Mouse (Mus musculus) thymus, adult 18-20 months (tissue): Measurements from ENCODE around the gene Whrn.
A peak's percentile ranks its signal among the peaks of the same experiment; 100 is the strongest.

ENCODE experiments used
- DNase-seq, 2 experiments: peaks; one replicate each; pipeline ENCODE4 v3.0.0; 2022; ENCODE audit warnings: mixed read lengths in 2 of 2

Gene Whrn

DNA sequence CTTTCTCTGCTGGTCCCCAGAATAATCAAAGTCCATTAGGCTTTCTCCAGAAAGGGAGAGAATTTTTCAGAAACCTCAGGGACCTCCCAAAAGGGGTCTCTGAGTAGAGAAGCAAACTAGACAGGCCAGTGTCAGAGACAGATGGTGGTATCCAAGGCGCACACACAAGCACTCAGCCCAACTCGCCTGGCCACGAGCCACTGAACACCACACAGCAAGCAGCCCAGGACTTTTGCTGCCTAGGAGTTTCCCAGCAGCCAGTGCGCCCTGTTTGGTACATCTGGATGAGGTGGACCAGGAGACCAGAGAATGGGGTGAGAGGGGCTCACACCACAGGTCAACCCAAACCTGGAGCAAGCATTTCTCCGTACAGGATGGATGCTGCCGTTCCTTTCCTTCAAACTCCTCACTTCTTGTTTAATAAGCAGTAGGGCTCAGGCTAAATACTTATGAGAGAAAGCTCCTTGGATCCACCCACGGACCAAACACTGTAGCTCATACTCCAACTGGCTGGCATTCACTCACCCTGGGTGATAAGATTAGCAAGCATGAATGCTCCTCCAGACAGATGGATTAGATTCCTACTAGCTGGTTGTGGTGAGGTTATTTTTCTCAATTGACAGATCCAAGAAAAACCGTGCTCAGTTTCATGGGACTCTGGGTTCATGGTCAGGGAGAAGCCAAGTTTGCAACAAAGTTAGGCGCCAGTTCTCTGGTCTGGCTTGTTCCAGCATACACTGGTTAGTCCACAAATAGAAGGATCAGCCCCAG, 2.3 kb downstream of the Whrn start:
- no peak for DNase-seq

DNA sequence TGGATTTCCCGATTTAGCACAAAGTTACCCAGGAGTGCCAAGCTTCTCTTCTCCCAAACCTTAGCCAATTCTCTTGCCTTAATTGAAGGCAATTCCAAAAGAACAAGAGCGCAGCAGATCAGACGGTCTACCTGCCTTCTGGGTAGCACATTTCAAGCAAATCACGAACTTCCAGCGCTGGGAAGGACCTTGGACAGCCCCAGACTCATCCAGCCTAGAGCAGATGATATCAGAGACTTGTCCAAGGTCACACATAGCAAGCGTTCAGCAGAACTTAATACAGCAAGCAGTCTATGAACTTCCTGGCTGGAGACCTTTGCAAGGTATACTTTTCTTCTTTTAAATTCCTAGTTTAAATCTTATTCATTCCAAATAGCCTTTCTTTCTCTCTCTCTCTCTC, 4.3 kb downstream of the Whrn start:
- no peak for DNase-seq

DNA sequence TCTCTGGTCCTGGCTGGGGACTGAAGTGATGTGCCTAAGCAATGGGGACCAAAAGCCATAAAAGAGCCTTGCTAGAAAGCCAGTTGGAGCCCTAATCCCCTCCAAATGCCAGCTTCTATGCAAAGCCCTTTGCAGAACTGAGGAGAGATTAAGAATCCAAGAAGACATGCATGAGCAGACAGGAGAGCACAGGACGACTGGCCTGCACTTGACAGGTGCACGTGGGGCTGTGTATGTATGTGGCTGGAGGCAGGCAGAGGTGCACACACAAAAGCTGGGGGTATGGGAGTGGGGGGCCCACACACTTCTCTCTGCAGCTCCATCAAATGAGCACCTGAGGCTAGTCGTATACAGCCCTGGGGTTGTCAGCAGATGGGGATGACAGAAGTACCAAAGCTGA, 5.6 kb downstream of the Whrn start:
- DNase-seq: peak in 1 of 2 experiments; percentile 41

DNA sequence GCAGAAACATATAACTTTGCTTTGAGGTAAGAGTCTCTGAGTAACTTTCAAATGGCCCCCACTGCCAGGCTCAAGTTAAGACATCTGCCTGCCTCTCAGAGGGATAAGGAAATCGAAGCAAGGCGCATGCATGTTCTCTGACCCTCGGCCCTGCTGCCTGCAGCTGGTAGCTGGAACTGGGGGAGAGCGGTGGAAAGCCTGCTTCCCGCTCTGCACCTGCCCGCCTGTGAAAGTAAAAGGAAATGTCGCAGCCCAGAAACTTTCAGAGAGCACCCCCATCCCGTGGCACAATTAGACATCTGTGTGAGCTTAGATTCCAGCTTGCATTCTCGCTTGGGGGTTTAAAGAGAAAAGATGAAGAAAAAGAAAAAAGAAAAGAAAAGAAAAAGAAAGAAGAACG, 6.1 kb downstream of the Whrn start:
- DNase-seq: peak; percentile 70 to 80

DNA sequence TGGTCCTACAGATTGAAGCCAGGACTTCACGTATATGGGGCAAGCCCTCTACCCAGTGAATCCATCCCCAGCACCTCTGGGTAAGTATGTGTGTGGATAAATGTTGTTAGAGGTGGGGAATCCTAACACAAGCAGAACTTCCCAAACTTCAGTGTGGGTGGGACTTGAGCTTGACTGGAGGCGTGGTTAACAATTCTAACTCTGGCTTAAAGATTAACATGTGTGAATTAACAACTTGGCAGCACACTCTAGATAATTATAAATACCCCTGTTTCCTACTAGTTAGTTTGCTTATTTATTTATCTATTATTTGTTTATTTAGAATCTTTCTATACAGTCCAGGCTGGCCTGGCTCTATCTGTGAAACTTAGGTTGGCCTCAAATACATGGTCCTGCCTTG, 7.9 kb downstream of the Whrn start:
- no peak for DNase-seq

DNA sequence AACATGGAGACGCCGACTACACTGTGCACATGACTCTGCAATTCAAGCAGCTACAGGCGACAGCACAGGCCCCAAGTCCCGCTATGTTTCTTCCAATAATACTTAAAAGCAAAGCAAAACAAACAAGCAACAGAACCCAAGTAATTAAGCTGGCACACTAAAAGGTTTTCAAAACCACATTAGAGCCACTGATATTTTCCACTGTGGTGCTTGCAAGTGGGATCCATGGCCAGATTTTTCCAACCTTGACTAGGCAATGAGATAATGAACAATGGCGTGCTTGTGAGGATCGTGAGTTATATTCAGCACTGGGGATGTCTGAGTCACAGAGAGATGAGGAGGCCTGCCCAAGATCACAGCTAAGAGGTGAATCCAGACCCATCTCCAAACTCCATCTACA, 8.5 kb downstream of the Whrn start:
- no peak for DNase-seq

DNA sequence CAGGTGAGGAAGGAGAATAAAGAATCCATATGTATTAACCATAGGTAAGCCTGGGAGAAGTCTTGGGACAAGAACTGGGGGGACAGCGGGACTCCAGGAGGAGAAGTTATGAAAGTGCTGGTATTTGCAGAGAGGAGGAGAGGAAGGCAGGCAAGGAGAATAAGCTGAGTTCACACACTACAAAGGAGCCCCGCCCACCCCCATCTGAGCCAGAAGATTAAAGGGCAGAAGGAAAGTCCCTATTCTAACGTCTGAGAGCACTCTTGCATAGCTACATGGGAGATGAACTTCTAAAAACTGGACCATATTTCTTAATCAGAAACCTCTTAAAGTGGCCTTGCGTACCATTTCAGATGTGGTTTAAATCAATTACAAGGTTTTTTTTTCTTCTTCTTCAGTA, 9.3 kb downstream of the Whrn start:
- DNase-seq: peak in 1 of 2 experiments; percentile 63

DNA sequence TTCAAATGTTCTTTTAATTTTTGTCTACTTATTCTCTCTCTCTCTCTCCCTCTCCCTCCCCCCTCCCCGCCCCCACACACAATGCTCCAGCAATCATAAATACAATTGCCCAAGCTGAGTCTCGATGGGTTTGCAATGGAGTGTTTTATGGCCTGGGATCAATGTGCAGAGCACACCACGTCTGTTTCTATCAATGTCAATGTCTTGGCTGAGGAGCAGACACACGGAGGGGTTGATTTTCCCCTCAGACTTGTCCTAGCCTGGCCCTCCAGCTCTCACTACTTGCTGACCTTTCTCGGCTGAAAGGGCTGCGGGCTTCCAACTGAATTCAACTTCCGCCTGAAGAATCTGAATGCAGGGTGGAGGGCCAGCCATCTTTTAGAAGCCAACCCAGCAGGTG, 12.1 kb downstream of the Whrn start:
- DNase-seq: no peak

DNA sequence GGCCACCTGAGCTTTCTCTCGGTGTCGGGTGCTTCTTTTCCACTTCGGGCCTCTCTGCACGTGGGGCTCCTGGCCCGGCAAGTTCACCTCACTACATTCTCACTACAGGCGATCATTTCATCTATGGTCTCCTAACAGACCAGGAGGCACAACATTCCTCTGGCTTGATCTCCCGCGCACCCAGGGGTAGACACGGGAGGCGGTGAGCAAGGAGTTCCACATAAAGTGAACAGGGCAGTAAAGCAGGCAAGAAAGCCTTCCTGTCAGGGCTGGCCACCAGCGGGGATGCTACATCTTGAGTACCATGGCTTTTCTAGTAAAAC, 15.0 kb downstream of the Whrn start:
- DNase-seq: no peak

DNA sequence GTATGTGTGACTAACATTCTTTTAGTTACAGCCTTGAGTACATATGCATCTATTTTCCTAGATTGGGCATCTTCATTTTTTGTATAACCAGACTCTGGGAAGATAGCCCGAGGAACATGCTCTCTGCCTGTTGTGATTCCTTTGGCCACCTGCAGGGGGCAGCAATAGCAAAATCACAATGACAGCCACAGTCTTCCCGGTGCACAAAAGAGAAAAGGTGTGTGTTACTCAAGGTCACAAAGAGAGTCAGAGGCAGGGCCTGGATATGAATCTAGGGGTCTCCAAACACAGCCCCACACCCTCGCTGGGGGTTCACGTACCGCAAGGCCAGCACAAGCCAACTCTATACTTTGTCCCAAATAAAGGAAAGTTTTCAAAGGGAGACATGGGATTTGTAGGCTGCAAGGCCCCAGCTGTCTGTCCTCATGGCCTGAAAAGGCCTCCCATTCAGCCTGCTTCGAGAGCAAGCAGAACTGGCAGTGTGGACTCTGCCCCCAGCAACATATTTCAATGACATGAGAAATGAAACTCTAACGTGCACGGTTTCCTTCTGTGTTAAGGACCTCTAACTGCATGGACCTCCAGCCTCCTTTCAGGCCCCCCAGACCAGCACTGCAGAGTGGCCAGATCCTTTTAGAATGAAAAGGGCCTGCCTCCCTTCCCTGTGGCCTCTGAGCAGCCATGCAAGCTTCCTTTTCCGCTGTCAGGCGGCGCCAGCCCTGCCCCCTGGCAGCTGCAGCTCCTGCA, 15.5 kb downstream of the Whrn start:
- peak; percentile 76 for DNase-seq

DNA sequence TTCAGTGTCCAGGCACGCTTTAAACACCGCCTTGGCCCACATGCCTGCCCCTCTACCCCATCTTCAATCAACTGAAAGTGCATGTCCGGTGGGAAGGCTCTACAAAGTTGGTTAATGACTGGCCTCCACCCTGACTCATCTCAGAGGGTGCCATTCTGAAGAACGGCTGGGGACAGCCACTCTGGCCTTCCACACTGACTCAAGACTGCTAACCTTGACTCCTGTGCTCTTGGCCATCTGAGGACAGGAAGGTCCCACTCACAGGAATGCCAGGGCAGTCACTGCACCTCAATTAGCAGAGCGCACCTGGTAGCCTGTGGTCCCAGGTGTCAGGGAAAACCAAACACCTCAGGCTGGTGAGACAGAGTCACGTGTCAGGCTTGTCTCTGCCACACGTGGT, 17.8 kb downstream of the Whrn start:
- DNase-seq: no peak

DNA sequence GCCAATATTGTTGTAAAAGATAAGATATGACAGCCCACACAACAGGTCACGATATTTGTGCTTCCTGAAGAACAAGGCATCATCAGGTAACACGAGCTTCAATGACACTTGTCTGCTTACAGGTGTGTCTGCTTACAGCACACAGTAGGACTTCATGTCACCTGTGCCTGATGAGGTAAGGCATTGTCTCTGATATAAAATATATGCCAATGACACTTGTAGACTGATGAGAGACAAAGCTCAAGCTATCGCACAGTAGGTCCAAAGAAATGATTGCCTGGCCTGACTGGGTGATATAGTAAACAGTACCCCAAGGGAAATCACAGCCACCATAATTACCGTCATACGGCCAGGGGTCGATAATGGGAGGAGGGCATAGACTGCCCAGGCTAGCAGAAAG, 18.9 kb downstream of the Whrn start:
- no peak for DNase-seq

DNA sequence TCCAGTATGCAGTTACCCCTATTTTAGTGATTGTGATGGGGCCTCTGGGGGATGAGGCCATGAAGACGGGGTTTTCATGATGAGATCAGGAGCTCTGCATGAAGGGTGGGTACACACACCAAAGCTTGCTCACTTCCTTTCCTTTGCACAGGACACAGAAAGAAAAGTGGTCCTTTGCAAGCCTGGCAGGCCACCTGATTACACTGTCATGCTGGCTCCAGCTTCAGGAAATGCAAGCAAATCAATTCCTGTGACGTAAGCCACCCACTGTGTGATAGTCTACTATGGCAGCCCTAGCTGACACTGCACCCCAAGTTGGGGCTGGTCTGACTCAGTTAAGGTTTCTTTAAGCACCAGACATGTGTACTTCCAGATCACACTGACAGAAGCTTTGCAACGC, 20.6 kb downstream of the Whrn start:
- peak in 1 of 2 experiments; percentile 33 for DNase-seq

DNA sequence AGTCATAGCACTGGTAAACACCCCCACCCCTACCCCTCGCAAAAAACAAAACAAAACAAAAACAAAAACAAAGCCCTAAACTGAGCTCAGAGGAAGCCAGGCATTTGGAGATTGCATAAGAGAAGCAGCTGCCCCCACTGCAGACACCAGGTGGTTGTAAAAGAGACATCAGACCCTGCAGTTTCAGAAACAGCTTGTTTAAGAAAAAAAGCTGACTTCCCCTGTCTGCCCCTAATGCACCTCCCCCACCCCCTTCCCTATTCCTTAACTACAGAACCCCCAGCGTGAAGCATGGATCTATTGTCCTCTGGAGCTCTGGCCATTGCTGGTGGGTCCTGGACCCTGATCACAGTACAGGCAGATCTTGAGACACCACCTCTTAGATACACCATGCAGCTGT, 21.4 kb downstream of the Whrn start:
- peak in 1 of 2 experiments; percentile 38 for DNase-seq

DNA sequence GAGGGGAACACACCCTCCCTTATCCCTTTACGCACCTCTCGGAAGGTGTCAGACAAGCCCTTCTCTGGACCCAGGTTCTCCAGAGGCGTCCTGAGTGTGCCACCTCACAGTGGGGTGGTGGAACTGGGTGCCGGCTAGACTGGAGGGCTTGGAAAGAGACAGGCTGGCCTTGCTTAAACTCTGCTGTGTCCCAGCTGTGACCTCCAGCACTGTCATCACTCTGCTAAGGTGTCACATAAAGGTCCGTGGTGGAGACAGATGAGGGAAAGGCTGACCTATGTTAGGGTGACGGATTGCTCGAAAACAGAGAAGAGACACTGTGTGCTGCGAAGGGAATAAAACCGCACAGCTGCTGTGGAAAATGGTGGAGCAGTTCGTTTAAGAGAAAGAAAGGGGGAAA, 28.5 kb downstream of the Whrn start:
- no peak for DNase-seq

DNA sequence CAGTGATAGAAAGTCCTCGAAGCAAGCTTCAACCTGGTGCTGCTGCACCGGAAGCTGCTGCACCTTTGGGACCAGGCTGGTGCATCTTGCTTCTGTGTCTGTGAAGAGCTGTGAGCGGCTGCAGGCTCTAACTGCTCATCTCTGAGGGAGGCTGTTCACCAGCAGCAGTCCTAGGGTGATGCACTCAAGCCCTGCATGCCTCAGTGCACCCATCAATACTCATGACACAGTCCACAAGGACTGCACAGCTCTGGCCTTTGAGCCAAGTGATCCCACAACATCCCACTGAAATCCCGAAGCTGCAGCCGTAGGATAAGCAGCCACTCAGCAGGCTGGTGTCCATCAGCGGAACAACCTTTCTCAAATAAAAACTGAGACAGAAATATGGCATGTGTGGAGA, 29.6 kb downstream of the Whrn start:
- no peak for DNase-seq

DNA sequence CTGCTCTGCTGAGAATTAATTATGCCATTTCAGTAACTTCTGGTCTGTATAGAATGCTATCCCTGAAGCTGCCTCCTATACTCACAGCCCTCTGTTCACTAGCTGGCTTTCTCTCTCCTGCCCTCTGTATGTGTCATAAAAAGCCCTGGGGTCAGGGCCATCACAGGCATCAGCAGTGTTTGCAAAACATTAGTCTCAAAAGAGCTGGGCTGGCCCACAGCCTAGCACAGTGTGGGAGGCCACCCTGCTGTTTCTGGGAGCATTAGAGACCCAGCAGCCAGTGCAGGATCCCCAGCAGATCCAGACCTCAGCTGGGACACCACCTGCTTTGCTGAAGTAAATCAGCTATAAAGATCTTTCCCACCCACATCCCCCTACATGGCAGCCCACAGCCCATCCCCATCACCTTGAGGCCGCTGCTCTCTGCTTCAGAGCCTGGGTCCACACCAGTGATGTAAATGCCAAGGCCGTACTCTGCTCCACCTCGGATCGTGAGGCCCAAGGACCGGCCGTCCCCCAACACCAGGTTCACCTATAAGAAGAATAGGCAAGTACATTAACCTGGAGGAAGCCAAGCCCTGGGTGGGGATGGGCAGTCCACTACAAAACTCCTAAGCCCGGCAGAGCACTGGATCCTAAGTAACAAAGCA, 34.8 kb downstream of the Whrn start:
- no peak for DNase-seq

DNA sequence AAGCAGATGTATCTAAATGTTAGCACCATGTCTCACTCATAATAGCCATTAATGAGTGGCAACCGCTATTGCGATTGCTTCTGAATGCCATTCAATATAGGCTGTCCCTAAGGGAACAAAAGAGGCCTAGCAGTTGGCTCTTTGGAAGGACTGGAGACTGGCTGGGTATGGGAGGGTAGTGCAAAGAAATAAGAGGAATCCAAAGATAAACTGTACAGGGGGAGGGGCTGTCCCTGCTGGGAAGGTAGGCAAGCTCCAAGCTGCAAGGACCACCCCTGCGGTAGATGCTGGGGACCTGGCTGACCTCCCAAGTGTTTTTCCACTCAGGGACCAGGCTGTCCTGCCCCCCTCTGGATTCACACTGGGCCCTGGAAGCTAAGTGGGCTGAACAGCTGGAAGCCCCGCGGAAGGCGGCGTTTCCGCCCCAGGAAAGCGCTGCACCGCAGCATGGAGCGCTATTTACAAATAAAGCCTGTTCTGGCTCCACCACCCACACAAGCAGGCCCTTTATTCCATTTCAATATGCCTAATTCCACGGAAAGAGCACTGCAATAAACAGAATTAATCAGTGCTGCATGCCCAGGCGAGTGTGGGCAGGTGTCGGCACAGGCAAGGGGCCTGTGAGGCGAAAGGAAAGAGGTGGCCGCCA, 36.5 kb downstream of the Whrn start:
- no peak for DNase-seq

DNA sequence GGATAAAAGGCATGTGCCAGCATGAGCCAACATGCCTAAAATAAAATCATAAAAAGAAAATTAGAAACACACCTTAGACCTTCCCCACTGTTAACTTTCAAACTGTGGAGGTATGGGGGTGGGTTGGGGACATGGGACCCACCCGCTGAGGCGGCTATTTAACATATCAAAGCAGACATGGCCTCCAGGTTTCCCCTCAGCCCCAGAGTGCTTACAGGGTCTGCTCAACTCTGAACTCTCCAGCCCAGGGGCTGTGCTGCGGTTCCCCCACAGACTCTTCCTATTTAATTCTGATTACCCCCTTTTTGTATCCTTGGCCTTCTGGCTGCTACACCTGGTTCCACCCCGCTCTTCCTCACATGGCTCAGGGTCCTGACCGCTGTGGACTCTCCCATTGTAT, 39.2 kb downstream of the Whrn start:
- DNase-seq: no peak

DNA sequence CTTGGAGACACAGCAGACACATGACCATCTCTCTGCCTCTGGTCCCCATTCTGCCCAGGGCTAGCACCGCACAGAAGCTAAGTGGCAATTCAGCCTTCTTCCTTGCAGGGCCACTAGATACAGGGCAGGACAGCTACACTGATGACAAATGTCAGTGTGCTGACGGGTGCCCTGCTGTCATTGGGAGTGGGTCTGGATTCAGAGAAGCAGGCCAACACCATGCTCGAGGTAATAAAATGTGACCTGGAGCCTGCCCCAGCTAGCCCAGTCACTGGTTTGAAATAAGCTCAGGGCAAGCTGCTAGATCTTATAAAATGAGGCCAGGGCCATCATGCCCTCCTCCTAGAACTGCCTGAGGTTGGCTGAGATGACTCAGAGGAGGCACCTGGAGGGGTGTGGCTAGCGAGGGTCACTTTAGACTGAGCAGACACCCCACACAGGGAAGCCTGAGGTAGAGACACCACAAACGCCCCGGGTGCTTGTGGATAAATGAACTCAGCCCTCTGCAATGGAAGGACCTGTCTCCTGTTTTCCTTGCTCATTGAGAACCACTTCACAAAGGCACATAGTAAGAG, 41.8 kb downstream of the Whrn start:
- no peak for DNase-seq

DNA sequence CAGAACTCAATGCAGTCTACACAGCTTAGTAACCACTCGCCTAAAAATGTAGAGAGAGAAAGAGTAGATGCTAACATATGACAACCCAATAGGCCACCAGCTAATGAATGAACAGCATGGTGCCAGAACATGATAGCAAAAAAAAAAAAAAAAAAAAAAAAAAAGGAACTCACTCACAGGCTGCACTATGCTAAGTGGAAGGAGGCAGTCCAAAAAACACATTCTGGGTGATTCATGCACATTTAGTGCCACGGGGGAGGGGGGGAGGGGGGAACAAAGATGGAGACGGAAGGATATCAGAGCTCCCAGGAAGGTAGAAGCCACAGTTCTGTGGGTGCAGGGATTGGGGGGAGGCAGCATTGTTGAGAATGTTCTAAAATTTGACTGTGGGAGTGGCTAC, 43.2 kb downstream of the Whrn start:
- DNase-seq: no peak

DNA sequence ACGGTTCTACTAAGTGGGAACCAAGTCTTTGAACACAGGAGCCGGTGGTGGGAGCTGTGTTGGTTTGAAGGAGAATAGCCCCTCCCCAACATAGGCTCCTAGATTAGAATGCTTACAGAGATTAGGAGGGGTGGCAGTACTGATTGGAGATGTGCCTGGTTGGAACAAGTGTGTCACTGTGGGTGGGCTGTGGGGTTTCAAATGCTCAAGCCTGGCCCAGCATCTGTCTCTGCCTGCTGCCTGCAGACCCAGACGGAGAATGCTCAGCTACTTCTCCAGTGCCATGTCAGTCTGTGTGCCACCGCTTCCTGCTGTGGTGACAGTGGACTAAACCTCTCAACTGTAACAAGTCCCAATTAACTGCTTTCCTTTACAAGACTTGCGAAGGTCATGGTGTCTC, 45.2 kb downstream of the Whrn start:
- no peak for DNase-seq

DNA sequence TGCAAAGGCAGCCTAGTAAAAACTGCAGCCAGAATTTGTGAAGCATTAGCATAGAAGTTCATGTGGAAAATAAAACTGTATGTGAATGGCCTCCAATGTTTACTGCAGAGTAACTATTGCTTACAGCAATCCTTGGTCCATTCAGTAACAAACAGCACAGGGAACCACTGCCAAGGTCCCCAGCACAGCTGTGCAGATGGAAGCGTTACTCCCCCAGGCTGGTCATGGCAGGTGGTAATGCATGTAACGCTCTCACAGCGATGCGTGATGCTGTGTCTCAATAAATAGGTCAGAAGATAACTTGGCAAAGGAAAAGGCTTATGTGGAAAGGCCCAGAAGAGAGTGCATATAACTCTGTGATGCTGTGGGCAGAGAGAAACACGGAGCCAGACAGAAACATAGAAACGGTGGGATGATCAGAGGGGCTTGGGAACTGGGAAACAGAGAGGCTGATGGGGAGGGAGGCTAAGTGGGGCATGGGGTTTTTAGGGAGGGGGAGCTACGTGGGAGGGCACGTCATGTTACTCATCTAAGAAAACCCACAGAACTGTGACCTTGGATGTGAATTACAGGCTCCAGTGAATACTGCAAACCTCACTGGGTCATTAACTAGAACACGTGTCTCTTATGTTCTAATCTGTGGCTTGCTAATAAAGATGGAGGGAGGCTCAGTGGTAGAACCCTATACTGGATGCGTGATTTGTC, 51.3 kb downstream of the Whrn start:
- DNase-seq: no peak
